Mouse (Mus musculus) brown adipose tissue, adult 24 weeks (tissue): ENCODE measurements around the gene Snapin. TPM values are rescaled to one million over a fixed set of nuclear protein-coding genes. Genes with fewer than 3 reads are reported as not detected.

Experiments used
- H3K27ac ChIP-seq: fragments of 200-500 bp; replicated peaks from 2 replicates; pipeline ENCODE4 v1.5.1; 2012; ENCODE audit warnings: low read depth, mild to moderate bottlenecking, low read length
- H3K4me1 ChIP-seq: fragments of 200-500 bp; 2 replicates; pipeline ENCODE4 v1.6.1; 2012; ENCODE audit warnings: low read length, mixed read lengths; ENCODE audit not compliant: control insufficient read depth, insufficient read depth, insufficient read length
- H3K4me3 ChIP-seq: fragments of 200-500 bp; 2 replicates; pipeline ENCODE4 v1.5.1; 2012; ENCODE audit warnings: low read depth, mild to moderate bottlenecking, low read length, moderate library complexity; ENCODE audit not compliant: insufficient read depth
- polyA plus RNA-seq: library from polyadenylated mRNA; stranded (reverse); fragments of >200 nt; gene quantifications from 2 replicates; pipeline ENCODE4 v1.2.4, GENCODE M21; 2012; ENCODE audit not compliant: missing spikeins, insufficient read depth, insufficient read length

The Snapin gene
- 55.5 and 71.6 TPM in 2 replicates for polyA plus RNA-seq

DNA sequence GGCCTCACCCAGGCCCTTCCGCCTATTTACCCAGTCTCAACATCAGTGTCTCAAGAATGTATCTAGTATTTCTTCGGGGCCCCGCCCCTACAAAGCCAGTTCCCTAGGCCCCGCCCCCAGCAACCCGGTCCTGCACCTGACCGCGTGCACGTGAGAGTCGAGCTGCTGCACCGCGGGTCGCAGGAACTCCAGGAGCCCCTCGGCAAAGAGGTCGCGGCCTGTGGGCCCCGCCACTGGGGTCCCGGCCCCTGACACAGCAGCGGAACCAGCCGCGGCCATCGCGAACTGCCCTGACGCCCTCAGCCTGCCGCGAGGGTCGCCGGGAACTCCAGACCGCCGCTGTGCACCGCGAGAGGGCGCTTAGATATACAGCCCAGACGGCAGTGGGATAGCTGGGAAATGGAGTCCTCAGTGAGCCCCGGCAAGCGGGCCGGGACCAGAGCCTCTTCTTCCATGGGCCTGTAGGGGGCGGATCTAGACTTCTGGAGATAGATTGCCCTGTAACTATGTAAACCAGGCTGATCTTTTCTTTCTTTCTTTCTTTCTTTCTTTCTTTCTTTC is at the start of gene Snapin:
TSS of gene Snapin (minus strand) at position 338 of the 561 bp plus-strand sequence.
- peak within 1 kb of the TSS; percentile 79 for H3K27ac ChIP-seq
- peaks cover 3% of the 10 kb centered on the region for H3K4me1 ChIP-seq
- peak within 1 kb of the TSS; percentile 99 for H3K4me3 ChIP-seq

DNA sequence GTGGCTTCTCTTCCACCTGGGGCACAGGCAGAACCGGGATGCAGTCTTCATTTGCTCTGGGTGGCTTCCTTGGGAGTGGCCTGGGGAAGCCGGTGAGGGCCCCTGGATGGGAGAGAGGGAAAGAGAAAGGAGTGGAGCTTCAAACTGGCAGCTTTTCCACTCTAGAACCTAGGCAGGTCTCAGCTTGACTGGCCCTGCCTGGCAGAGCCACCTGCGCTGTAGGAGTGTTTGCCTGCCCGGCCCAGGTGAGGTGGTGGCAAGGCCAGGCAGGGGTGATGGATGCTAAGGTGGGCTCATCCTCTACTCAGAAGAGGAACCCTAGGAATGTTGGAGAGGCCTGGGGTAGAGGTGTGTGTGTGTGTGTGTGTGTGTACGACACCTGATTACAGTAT is 47.1 kb upstream of the Snapin start:
- H3K27ac ChIP-seq: peak overlapping the region; percentile 82
- peak overlapping the region; percentile 69 for H3K4me3 ChIP-seq

DNA sequence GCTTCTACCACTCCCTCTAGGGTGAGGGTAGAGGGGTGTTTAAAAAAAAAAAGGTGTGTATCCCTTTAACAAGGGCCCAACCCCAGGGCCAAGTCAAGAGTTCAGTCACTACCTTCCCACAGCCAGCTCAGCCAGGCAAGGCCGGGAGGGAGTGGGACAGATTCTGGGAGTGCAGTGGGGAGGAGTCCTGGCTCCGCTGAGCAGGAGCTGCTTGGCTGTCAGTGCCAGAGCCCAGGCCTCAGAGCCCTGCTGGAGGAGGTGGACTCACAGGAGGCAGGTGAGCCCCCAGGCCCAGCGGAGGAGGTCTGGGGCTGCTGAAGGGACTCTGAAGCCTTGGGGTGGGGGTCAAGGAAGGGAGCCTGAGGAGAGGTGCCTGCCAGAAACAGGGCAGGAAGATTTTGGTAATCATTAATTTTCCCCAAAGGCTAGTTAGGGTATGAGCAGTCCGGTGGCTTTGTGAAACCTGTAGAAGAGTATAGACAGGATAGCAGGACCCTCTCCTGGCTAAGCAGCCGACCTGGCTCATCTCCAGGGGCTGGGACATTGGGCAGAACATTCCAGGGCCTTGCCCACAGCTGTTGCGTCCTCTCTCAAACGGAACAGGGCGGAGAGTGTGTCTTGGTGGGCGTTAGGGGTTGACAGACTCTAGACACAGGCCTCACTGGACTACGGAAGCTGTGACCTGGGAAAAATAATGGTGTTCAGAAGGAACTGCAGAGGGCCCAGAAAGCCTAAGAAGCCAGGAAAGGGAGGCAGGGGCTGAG is 46.5 kb upstream of the Snapin start, which contains the start of gene S100a16:
TSS of gene S100a16 (plus strand) at position 114 of the 764 bp plus-strand sequence.
- Histone ChIP-seq H3K27ac (peak within 1 kb of the TSS; percentile 82), H3K4me3 (peak within 1 kb of the TSS; percentile 69), H3K4me1 (peaks cover 18% of the 10 kb centered on the region)

More for the DNA sequence above, 47.1 kb upstream of the Snapin start:
- peaks cover 18% of the 10 kb centered on the region for H3K4me1 ChIP-seq

DNA sequence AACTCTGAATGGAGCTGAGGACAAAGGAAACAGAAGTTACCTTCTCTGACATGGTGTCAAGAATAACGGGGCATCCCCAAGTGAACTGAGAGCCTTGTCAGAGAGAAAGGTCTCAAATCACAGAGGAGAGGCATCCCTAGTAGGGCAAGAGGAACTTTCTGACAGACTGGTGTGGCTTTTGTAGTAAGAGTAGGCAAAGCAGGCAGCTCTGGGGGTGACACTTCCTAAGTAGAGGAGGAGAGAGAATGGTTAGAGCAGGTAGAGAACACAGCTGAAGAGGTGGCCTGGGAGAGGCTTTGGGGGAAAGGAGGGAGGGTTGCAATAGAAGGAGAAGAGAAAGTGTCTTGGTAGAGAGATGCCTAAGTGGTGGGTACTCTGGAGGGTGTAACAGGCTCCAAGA is 44.6 kb upstream of the Snapin start:
- Histone ChIP-seq H3K4me3 (no peak overlapping the region), H3K4me1 (peaks cover 13% of the 10 kb centered on the region), H3K27ac (no peak overlapping the region)

DNA sequence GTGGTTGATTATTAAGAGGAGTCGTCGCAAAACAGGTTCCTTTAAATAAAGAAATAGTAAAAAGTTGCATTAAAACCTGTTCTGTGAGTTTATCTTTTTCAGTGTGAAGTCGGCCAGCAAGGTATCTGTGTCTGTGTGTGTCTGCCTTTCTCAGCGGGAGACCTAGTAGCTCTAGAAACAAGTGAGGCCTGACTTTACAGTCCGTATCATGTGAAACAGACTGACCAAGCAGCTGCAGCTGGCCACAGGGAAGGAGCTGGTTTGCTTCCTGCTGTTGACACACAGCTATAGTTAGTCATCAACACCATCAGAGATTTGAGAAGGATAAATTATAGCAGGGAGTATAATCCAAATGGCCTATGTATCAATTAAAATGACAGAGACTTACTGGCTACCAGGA is 40.9 kb upstream of the Snapin start:
- Histone ChIP-seq H3K4me3 (no peak overlapping the region), H3K4me1 (peaks cover 4% of the 10 kb centered on the region; the same call in 1 of the 2 replicates)

DNA sequence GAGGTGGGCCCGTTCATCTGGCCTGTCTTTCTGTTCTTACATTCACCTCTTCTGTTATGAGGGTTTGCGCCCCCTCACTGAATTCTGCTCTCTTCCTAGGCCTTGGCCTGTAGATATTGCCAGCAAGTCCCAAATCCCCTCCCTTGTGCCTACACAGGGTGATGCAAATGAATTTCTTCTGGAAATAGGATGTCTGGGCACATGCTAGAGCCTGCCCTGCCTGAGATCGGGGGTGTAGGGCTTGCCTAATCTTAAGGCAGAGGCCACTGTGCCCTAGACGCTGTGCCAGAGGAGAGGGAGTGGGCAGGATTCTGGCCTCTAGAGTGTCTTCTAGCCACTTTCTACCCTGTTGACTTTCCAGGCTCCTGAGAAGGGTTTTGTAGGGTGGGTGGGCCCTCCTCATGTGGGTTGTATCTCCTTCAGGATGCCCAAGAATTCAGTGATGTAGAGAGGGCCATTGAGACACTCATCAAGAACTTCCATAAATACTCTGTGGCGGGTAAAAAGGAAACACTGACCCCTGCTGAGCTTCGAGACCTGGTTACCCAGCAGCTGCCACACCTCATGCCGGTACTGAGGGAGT is 36.5 kb upstream of the Snapin start:
- H3K4me1 ChIP-seq: no peaks in the 10 kb centered on the region

More for the DNA sequence above, 40.9 kb upstream of the Snapin start:
- H3K27ac ChIP-seq: no peak overlapping the region

DNA sequence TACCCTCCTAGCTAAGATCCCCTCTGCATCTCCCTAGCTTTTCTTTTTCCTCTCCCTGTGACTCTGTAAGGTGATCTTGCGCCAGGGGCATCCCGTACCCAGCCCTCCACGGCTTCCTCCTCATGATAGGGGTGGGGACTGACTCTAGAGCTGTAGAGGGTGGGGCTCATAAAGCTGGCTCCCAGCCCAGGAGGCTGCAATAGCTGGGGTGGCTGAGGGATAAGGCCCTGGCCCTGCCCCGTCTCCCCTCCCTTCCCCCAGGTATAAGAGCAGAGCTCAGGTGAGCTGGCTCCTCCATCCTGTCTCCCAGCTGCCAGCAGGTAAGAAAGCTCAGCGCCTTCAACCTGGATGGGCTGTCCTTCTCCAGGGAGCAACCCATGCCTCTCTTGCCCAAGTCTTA is 35.7 kb upstream of the Snapin start, which contains the start of gene S100a14:
TSS of gene S100a14 (plus strand) at position 277 of the 400 bp plus-strand sequence.
- Histone ChIP-seq H3K4me3 (no peak within 1 kb of the TSS), H3K4me1 (no peaks in the 10 kb centered on the region), H3K27ac (no peak within 1 kb of the TSS)

More for the DNA sequence above, 36.5 kb upstream of the Snapin start:
- no peak overlapping the region for H3K4me3 ChIP-seq
- H3K27ac ChIP-seq: no peak overlapping the region

DNA sequence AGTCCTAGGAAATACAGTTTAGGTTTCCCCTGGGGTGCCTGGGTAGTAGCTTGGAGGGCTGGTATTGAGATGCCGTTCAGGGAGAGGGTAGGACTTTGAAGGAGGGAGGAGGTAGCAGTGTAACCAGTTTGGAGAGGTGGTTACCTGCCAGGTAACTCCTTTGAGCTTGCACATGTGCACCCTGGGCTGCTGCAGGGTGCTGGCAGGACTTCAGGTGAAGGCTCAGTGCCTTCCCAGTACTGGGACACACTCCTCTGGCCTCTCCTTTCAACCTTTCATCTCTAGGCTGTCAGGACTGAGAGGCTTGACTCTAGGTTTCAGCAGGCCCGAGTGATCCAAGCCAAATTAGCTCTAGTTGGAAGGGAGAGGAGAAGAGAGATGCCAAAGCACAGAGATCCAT is 35.2 kb upstream of the Snapin start:
- H3K27ac ChIP-seq: no peak overlapping the region

DNA sequence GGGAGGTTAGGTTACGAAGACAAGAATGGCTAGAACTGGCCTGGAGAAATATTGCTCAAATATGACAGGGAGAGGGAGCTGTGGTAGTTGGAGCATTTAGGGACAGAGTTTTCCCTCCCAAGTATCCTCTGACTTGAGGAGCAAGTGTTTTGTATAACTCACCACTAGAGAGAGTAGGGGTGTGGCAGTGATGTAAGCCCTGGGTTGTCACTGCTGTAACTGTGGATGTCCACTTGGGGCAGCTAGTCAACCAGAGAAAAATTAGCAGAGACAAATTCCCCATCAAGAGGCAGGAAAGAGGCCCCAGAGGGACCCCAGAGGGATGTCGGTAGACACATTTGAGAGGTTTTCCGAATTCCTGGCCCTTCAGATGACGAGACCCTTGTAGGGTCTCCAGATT is 34.6 kb upstream of the Snapin start:
- Histone ChIP-seq H3K4me1 (no peaks in the 10 kb centered on the region), H3K4me3 (no peak overlapping the region), H3K27ac (no peak overlapping the region)

More for the DNA sequence above, 35.2 kb upstream of the Snapin start:
- H3K4me1 ChIP-seq: no peaks in the 10 kb centered on the region
- H3K4me3 ChIP-seq: no peak overlapping the region

DNA sequence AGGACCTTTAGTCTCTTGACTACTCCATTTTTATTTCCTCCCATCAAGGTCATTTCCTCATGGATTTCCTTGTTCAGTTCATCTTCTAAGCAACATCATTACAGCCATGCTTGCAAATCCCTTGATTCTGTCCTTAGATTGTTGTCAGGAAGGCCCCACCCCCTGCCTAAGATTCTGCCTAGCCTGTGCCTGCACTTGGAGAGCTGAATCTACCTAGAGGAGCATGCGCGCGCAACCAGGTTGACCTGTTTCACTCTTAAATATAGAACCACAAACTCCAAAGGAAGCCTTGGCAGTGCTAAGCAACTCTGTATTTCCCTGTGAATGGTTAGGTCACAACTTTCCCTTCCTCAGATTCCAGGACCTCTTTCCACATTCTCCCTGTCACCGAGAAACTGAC is 26.9 kb upstream of the Snapin start:
- Histone ChIP-seq H3K27ac (no peak overlapping the region), H3K4me3 (no peak overlapping the region), H3K4me1 (peaks cover 24% of the 10 kb centered on the region)

DNA sequence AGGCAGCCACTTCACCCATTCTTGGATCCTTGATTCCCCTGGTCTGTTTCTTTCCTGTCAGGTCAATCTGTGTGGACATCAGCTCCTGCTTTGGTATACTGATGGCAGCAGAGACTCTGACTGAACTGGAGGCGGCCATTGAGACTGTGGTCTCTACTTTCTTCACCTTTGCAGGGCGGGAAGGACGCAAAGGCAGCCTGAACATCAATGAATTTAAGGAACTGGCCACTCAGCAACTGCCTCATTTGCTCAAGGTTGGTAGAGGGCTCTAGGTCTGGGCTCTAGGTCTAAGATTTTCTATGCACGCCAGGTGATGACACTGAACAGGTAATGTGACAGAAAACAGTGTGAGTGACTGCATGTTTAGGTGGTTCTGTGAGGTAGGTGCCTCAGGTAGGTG is 25.0 kb upstream of the Snapin start:
- Histone ChIP-seq H3K27ac (peak overlapping the region; percentile 60), H3K4me1 (peaks cover 29% of the 10 kb centered on the region), H3K4me3 (peak overlapping the region; percentile 77)

DNA sequence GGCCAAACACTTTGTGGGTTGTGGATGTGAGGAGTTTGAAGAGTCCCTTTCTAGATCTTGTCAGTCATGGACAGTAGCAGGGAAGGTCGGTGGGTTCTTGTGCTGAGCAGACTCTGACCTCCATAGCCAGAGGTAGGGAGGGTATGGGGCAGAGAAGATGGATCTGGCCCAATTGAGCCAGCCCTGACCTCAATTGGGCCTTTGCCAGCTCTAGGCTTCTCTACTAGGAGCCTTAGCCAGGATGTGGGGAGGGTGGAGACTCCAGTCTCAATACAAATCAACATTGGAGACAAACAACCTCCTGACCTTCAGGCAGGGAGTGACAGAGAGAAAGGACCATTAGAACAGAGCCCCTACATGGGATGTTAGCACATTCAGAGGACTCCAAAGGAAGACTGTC is 24.4 kb upstream of the Snapin start:
- peak overlapping the region; percentile 92 for H3K27ac ChIP-seq
- peaks cover 29% of the 10 kb centered on the region for H3K4me1 ChIP-seq
- peak overlapping the region; percentile 77 for H3K4me3 ChIP-seq

DNA sequence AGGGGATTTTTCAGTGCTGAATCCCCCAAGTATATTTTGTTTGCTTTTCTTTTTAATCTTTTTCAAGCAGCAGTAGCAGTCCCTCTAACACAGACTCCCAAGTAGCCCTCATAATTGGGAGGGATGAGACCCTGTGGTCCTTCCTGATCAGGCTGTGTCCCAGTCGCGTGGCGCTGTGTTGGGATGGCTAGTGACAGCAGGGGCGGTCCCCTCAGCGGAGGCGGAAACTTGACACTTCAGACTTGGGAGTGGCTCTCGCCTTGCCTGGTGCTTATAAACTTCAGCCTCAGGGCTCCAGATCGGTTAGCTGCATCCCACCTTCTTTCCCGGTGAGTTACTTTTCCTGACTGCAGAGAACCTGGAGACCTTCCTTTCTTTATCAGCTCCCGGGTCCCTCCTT is 23.9 kb upstream of the Snapin start:
- Histone ChIP-seq H3K27ac (peak overlapping the region; percentile 95), H3K4me3 (peak overlapping the region; percentile 77), H3K4me1 (peaks cover 29% of the 10 kb centered on the region)

DNA sequence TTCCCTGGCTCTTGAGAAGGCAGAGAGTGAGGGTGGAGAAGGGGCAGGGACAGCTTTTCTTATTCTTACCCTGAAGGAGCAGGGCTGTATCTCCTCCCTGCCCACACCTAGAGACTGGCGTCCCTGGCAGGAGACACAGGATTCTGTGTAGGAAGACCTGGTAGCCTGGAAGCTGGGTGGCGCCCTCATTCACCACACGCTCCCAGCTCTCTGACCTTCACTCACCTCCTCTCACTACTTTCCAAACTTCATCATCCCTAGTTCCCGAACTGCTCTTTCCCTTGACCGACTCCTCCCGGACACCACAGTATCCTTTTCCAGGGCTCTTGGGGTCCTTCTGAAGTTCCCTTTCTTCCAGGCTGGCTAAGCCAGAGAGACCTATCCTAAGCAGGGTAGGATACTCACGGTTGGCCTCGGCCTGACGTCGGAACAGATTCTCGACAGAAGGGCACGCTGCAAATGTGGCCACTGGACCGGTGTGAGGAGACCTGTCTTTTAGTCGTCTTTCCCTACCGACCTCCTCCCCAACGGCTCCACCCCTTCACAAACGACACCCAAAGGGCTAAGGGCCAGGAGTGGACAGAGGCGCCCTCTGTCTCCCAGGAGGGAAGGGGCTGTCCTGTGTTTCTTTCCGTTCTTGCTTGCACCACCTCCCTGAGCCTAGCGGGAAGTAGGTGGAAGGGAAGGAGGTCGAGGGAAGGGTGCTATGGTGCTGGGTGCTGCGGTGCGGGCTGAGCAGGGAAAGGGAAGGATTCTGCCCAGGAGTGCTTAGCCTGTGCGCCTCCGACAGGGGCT is 23.2 kb upstream of the Snapin start, which contains the start of the genes S100a1 and S100a13:
TSS of gene S100a1 (minus strand) at position 597 of the 795 bp plus-strand sequence.
TSS of gene S100a13 (plus strand) at position 640 of the 795 bp plus-strand sequence.
- Histone ChIP-seq H3K4me1 (peaks cover 29% of the 10 kb centered on the region), H3K27ac (peak within 1 kb of the TSS; percentile 95), H3K4me3 (peak within 1 kb of the TSS; percentile 77)
